Mouse (Mus musculus): ENCODE results near the gene Grn.

- TF ChIP-seq POLR2A (IDR thresholded peaks at IDR 0.05; ENCODE audit: insufficient read length, low read depth) (no peak), TCF12 (IDR thresholded peaks at IDR 0.05; ENCODE audit: insufficient read depth, poor library complexity, severe bottlenecking) (no peak), CEBPB (IDR thresholded peaks at IDR 0.05; ENCODE audit: insufficient read depth, poor library complexity, severe bottlenecking) (no peak), MAX (IDR thresholded peaks at IDR 0.05; ENCODE audit: low read depth) (no peak)
These were observed 36.9 kb upstream of the Grn start, which contains the start of gene Rundc3a for GRCm38 (mm10) chr11:102393238-102393634.
